In genomic region chr17:45894166-45894565, GRCm38 (mm10) we compare ENCODE assay signal across 16 mouse cellular contexts.
A peak's percentile ranks its signal among the peaks of the same experiment; 100 is the strongest.
DNase-seq lines count a peak whose midpoint lies in the region; TF ChIP-seq lines count a peak whose summit lies in the region.
"Had no signal": no experiment of that assay in that cellular context is flagged by ENCODE, and none has a peak within 500 bp of the region (broad histone marks: within the 10 kb centered on the region; RNA-seq: fewer than 3 reads in every experiment).

No protein-coding gene starts in this region.

- H3K4me3 ChIP-seq in gastrocnemius, adult 2 months, result no peak overlapping the region
- H3K4me3 ChIP-seq in embryonic fibroblast, embryonic 13.5 days (ENCODE audit: insufficient read depth, low read length), result no peak overlapping the region
- no peak overlapping the region for H3K4me3 ChIP-seq in left cerebral cortex, adult 2 months
- H3K4me3 ChIP-seq: embryonic facial prominence, embryonic 10.5 days; embryonic facial prominence, embryonic 12.5 days; erythroblast, embryonic 14.5 days; forebrain, embryonic 10.5 days; forebrain, embryonic 12.5 days had no signal

- no peak for TF ChIP-seq CTCF in gastrocnemius, adult 2 months (IDR thresholded peaks at IDR 0.05)
- no peak for TF ChIP-seq CTCF in embryonic fibroblast, embryonic 13.5 days (IDR thresholded peaks at IDR 0.05; ENCODE audit: borderline replicate concordance, insufficient read depth, low read length)
- TF ChIP-seq CTCF in left cerebral cortex, adult 2 months (IDR thresholded peaks at IDR 0.05), result no peak

- no peak for TF ChIP-seq POLR2A in embryonic fibroblast, embryonic 13.5 days (IDR thresholded peaks at IDR 0.05; ENCODE audit: low read depth, low read length)

- intact Hi-C loops in gastrocnemius, adult 2 months (cut with DNase I), result loop anchor here (5.0 kb wide), 1 partner anchor 42 kb away; no protein-coding TSS in a partner anchor
- intact Hi-C loops in gastrocnemius, postnatal 14 days (cut with DNase I; ENCODE audit: low total_unique reads), result no loop called here
- intact Hi-C loops in left cerebral cortex, adult 2 months (cut with DNase I), result no loop called here

- peak overlapping the region; percentile 65 for H3K27ac ChIP-seq in gastrocnemius, adult 2 months
- peak overlapping the region; percentile 75 for H3K27ac ChIP-seq in embryonic fibroblast, embryonic 13.5 days (ENCODE audit: insufficient read depth, low read length)
- no peak overlapping the region for H3K27ac ChIP-seq in left cerebral cortex, adult 2 months
- H3K27ac ChIP-seq: embryonic facial prominence, embryonic 10.5 days; embryonic facial prominence, embryonic 12.5 days; forebrain, embryonic 10.5 days; forebrain, embryonic 12.5 days had no signal

- H3K4me1 ChIP-seq in embryonic fibroblast, embryonic 13.5 days (ENCODE audit: control insufficient read depth, insufficient read depth, low read length), result peaks cover 9% of the 10 kb centered on the region

- DNase-seq in gastrocnemius, adult 2 months, result no peak
- DNase-seq in gastrocnemius, postnatal 14 days, result no peak
- no peak for DNase-seq in retina, embryonic 14.5 days (ENCODE audit: low spot score)
- DNase-seq in left cerebral cortex, adult 2 months (ENCODE audit: extremely low spot score in 1 of 2, low spot score in 2 of 2), result no peak
- DNase-seq: adrenal gland, adult 8-10 months; cerebellum, adult 11-12 months; cerebellum, adult 2 months; cerebellum, adult 9-10 months; cerebellum, postnatal 10 days; cerebellum, postnatal 25 days had no signal
